Mouse (Mus musculus) bone marrow, adult 2 months (tissue): ENCODE data around the gene Ascc1.

Experiments
- CTCF ChIP-seq: fragments of 200-500 bp; IDR thresholded peaks from 2 replicates; pipeline ENCODE4 v1.5.1; 2011; ENCODE audit warnings: low read length, control low read depth; ENCODE audit not compliant: control insufficient read depth, insufficient read depth
- POLR2A ChIP-seq: fragments of 200-500 bp; IDR thresholded peaks from 2 replicates; pipeline ENCODE4 v1.6.1; 2011; ENCODE audit warnings: low read depth, mild to moderate bottlenecking, control low read depth, low read length, borderline replicate concordance; ENCODE audit not compliant: control insufficient read depth

- TF ChIP-seq CTCF (no peak), POLR2A (no peak)
These were observed 32.0 kb downstream of the Ascc1 start for GRCm38 (mm10) chr10:60034621-60035020.
